Mouse (Mus musculus) testis, postnatal 14 days (tissue): ENCODE data around the gene Bcorl1.
"Not testable (repeated sequence)": the region's sequence is repeated elsewhere in the genome, so short reads cannot be mapped to it uniquely, and the experiment has no call there.

Source experiments
- DNase-seq: peaks from one replicate; pipeline ENCODE4 v3.0.0; 2021; ENCODE audit warnings: low spot score

Bcorl1 gene

DNA sequence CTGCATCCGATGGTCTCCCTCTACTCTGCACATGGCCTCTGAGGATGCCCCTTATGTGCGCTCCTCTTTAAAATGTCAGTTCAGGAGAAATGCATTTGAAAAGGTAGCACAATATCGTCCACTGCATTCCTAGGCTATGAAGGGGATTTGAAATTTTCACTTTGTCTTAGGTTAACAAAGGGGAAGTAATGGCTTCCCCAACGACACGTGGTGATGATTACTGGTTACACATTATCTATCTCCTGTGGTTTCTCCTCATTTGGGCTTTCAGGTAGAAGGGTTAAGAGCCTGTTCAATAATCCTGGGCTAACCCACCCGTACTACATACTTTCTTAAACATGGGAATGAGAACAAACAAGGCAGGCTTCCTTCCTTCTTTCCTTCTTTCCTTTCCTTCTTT, 48.2 kb downstream of the Bcorl1 start:
- no peak for DNase-seq

- DNase-seq: no peak
These were observed 58.8 kb downstream of the Bcorl1 start for GRCm38 (mm10) chrX:48399994-48400393.

DNA sequence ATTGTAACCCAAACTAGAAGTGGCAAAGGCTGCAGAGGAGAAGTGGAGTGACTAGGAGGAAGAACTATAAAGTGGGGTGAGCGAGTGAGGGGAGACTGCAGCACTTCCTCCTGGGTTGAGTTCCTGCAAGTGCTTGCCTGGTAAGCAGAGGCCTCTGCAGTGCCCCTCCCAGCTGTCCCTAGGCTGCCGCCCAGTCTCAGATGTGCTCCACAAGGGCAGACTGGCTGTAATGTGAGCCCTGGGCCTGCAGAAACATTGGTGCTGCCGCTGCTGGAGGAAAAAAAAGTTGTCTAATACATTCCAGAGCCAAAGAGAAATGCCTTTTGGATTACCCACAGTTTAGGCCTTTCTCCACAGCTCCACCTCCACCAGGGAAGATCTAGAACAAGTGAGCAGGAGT, 64.0 kb downstream of the Bcorl1 start:
- DNase-seq: no peak

DNA sequence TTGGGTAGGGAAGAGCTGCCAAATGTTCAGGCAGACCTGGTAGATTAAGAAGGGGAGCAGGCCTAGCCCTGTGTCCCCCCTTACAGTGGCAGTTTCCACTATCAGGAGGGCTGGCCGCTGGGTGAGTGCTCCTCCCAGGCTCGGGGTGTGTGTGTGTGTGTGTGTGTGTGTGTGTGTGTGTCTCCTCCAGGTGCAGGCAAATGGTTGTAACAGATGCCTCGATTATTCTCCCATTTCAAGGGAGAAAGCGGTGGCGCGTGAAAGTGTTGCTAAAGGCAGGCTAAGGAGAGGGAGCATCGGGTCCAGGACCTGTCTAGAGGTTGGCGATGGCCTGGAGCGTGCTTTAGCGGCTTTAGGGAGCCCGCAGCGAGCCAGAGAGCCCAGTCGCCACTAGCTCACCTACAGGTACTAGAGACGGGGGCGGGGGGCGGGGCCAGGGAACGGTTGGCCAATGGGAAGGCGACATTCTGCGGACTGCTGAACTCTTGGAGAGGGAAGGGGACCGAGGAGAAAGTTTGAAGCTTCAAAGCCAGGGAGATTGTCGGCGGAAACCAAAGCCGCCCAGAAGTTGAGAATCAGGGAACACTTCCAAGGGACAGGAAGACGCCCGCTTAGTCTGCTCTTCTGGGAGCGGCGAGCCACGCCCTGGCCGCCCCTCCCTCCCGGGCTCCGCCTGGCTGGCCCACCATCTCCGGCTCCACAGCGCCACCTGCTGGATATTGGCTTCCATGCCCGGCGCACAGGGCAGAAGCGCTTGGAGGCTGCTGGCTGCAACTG, 68.6 kb downstream of the Bcorl1 start:
- DNase-seq: peak; percentile 79

DNA sequence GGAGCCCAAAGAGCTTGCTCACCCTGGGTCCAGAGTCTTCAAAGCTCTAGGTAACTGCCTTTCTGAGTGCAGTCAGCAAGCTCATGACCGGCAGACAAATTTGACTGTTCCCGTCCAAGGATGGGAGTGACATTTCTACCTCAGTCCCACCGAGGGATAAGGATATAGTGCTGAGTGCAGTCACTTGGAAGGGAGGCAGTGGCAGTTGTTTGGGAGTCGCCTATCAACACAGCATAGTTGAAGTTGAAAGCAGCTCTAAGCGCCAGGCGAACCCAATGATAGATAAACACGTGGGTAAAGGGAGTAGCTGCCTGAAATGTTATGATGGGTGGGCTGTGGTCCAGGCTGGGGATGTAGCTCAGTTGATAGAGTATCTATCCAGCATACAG, 69.2 kb downstream of the Bcorl1 start:
- no peak for DNase-seq

- no peak for DNase-seq
These were observed 71.5 kb downstream of the Bcorl1 start for GRCm38 (mm10) chrX:48412629-48413028.

DNA sequence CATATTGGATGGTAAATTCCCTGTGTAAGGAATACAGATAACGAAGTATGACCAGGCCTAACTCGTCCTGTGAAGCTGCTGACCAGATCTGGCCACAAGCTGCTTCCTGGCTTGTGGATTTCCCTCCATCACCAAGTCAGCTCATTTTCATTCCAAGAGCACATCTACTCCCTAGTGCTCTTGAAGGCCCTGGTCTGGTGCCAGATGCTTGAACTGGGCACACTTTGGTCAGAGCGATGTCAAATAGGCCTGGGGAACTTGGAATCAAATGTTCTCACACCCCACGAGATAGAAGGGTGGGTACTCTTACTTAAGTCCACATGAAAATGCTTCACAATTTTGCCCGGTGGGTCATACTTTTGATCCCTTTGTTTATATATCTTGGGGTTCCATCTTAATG, 73.1 kb downstream of the Bcorl1 start:
- no peak for DNase-seq

DNA sequence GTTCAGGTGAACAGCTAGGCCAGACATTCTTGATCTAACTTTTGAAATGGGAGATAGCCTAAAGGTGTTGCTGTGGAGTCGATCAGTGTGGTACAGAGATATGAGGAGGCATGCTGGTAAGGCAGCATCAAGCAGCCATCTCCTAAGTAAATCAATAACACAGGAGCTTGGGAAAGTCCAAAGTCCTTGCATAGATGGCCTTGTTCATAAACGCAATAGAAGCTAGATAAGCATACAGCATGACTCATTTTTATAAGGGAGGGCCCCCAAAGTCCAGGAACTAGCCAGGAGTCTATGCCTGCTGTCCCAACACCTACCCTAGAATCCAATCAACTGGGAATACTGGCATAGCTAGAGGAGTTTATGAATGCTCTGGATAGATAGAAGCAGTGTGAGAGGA, 77.3 kb downstream of the Bcorl1 start:
- no peak for DNase-seq

- DNase-seq: no peak
These were observed 81.8 kb downstream of the Bcorl1 start for GRCm38 (mm10) chrX:48422986-48423385.

- DNase-seq: no peak
These were observed 82.5 kb downstream of the Bcorl1 start for GRCm38 (mm10) chrX:48423671-48424070.

GRCm38 (mm10) chrX:48424583-48424982, 83.4 kb downstream of the Bcorl1 start:
- DNase-seq: no peak

GRCm38 (mm10) chrX:48425280-48425679, 84.1 kb downstream of the Bcorl1 start:
- no peak for DNase-seq

DNA sequence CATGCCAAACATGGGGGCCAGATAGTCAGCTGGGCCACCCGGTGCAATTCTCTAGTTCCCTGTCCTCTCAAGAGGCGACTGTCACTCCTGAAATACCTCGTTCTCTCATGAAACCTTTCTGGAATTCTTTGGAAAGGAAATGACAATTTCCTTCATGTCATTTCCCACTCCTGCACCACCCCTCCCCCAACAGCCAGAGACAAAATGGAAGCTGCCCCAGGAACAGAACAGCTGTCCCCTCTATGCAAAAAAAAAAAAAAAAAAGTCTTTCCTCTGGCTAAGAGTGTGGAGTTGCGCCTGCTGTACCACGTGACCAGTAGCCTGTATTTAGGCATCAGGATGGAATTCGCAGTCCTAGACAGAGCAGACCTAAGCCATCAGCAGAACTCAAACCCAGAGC, 87.1 kb downstream of the Bcorl1 start:
- no peak for DNase-seq

GRCm38 (mm10) chrX:48428642-48429041, 87.5 kb downstream of the Bcorl1 start:
- no peak for DNase-seq

- no peak for DNase-seq
These were observed 87.9 kb downstream of the Bcorl1 start for GRCm38 (mm10) chrX:48429100-48429499.

DNA sequence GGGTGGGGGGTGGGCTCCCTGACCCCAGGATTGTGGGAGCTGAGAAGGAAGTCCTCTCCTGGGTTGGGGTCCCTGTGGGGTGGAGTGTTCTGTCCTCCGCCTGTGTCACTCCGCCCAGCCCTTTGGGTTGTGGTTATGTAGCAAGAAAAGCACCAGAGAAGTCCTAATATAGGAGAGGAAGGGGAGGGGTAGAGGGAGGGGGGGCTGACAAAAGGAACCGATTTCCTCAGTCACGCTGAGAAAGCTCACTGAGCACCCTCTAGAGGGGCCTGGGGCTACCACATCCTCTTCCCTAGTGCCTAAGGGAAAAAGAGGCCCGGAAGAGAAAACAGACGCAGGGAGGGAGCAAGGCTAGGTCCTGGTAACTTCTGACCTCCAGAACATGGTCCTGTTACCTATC, 88.4 kb downstream of the Bcorl1 start:
- DNase-seq: no peak

- DNase-seq: no peak
These were observed 91.7 kb downstream of the Bcorl1 start for GRCm38 (mm10) chrX:48432599-48433526.

- no peak for DNase-seq
These were observed 92.4 kb downstream of the Bcorl1 start for GRCm38 (mm10) chrX:48433527-48433899.

DNA sequence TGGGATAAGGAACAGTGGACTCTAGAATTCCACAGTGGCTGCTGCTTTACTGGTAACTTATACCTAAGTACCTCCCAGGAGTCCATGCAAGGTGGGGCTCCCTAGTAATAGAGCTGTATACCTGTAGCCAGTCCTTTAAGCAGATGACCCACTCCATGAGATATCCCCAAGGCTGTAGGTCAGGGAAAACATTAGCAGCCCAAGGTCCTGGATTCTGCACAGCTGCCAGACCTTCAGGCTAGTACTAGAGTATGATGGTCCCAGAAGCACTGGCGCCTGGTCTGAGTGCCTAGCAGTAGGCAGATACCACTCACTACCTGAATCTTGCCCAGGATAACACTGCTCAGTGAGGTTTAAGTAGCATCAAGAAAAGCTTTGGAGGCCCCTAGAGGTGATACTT, 93.1 kb downstream of the Bcorl1 start:
- DNase-seq: no peak

GRCm38 (mm10) chrX:48435477-48435900, 94.3 kb downstream of the Bcorl1 start:
- no peak for DNase-seq

GRCm38 (mm10) chrX:48436082-48436481, 94.9 kb downstream of the Bcorl1 start:
- DNase-seq: not testable (repeated sequence)

DNA sequence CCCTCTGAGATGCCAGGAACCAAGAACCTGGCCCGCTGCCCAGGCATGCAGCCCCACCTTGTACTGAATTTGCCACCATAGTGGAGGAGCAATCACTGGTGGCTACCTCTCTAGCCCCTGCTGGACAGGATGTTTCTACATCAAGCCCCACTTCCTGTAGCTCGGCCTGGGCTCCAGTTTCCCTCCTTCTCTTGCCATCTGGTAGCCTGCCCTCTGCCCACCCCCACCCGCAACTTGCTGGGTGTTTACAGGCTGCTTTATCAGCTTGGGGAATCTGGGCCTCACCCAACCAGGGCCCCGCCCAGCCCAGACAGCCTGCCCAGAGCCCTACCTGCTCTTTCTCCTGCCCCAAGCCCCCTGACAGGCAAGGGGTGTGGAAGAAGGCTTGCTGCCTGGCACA, 97.9 kb downstream of the Bcorl1 start:
- no peak for DNase-seq

DNA sequence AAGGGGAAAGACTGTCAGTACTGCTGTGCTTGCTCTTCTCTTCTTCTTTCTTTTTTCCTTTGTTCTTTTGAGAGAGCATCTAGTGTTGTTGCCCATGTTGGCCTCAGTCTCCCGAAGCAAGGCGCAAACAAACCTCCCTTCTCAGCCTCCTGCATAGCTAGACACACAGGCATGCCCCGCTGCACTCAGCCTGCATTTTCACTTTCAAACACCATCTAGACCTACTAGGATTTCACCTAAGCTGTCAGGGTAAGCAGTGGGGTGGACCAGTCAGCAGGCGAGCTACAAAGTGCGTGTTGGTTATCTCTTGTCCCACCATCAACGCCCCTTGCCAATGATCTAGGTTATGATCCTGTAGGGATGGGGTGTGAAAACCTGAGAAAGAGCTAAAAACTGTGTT, 100.4 kb downstream of the Bcorl1 start:
- no peak for DNase-seq
